Comparison of ENCODE assay signal across 14 mouse cellular contexts in the genomic region with DNA sequence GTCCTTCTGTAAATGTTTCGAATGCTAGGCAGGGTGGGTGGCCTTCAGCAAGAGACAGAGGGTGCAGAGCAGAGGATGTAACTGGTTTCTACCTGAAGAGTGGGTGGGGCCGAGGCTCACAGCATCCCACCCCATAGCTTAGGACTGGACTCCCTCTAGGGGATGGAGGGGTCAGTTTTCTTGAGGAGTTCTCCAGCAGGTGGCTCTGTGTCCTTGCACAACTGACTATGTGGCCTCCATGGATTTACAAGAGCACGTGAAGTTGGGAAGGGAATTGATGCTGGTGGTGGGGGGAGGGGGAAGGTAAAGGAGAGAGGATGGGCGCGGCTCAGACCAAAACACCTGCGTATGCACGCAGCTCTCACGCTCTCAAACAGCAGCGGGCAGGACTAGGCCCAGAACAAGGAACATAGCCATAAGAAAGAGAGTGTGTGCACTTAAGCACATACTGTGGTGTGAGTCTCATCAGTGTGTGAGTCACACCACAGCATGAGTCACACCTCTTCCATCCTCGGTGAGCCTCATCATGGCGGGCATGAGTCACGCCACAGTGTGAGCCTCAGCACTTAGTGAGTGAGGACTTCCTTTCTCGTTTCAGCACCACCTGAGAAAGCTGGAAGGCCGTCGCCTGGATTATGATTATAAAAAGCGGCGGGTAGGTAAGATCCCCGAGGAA. TPM values are rescaled to one million over a fixed set of nuclear protein-coding genes. Genes with fewer than 3 reads are reported as not detected.
A peak's percentile ranks its signal among the peaks of the same experiment; 100 is the strongest.
DNase-seq lines count a peak whose midpoint lies in the region; ATAC-seq and TF ChIP-seq lines count a peak whose summit lies in the region.
"Had no signal": no experiment of that assay in that cellular context is flagged by ENCODE, and none has a peak within 500 bp of the region (broad histone marks: within the 10 kb centered on the region; RNA-seq: fewer than 3 reads in every experiment).

No protein-coding gene starts in this region.

- no peak overlapping the region for H3K27ac ChIP-seq in liver, postnatal 0 days (ENCODE audit: low read depth)
- H3K27ac ChIP-seq in liver, embryonic 12.5 days, result no peak overlapping the region
- H3K27ac ChIP-seq: heart, embryonic 13.5 days; limb, embryonic 12.5 days; macrophage had no signal

- no peak overlapping the region for H3K4me2 ChIP-seq in liver, postnatal 0 days (ENCODE audit: low read depth, low read length)
- H3K4me2 ChIP-seq in liver, embryonic 12.5 days, result no peak overlapping the region
- H3K4me2 ChIP-seq: heart, embryonic 13.5 days; limb, embryonic 12.5 days had no signal

- no peak overlapping the region for H3K9ac ChIP-seq in liver, postnatal 0 days (replicated peaks)
- H3K9ac ChIP-seq in liver, embryonic 12.5 days, result no peak overlapping the region
- H3K9ac ChIP-seq: heart, embryonic 13.5 days; limb, embryonic 12.5 days had no signal

- WGBS in liver, postnatal 0 days (ENCODE audit: insufficient replicate concordance), result 66% methylated on average over 18 of the region's 18 CpGs
- WGBS in liver, embryonic 12.5 days (ENCODE audit: insufficient replicate concordance), result 56% methylated on average over 18 of the region's 18 CpGs

- H3K27me3 ChIP-seq in liver, postnatal 0 days (ENCODE audit: insufficient read depth, low read length), result no peaks in the 10 kb centered on the region
- no peaks in the 10 kb centered on the region for H3K27me3 ChIP-seq in liver, embryonic 12.5 days (replicated peaks)
- H3K27me3 ChIP-seq: limb, embryonic 12.5 days had no signal

- TF ChIP-seq CTCF in liver, postnatal 0 days (IDR thresholded peaks at IDR 0.05; ENCODE audit: low read depth), result 0 out of 2 replicates have a peak, but pooled peaks have one; percentile 17

- no peak overlapping the region for H3K4me3 ChIP-seq in liver, postnatal 0 days (ENCODE audit: low read depth, low read length)
- H3K4me3 ChIP-seq in liver, embryonic 12.5 days, result no peak overlapping the region
- H3K4me3 ChIP-seq: heart, embryonic 13.5 days; limb, embryonic 12.5 days had no signal

- intact Hi-C loops in left cerebral cortex, postnatal 14 days (cut with DNase I), result no loop called here

- TF ChIP-seq EP300 in liver, postnatal 0 days (IDR thresholded peaks at IDR 0.05; ENCODE audit: low read depth), result no peak

- no peaks in the 10 kb centered on the region for H3K4me1 ChIP-seq in liver, postnatal 0 days (ENCODE audit: insufficient read depth)
- H3K4me1 ChIP-seq in liver, embryonic 12.5 days, result no peaks in the 10 kb centered on the region
- H3K4me1 ChIP-seq: limb, embryonic 12.5 days had no signal

- no peaks in the 10 kb centered on the region for H3K9me3 ChIP-seq in liver, postnatal 0 days (ENCODE audit: low read length)
- no peaks in the 10 kb centered on the region for H3K9me3 ChIP-seq in liver, embryonic 12.5 days (replicated peaks)
- H3K9me3 ChIP-seq: heart, embryonic 13.5 days; limb, embryonic 12.5 days had no signal

- no peaks in the 10 kb centered on the region for H3K36me3 ChIP-seq in liver, postnatal 0 days (replicated peaks; ENCODE audit: insufficient read depth, low read length)
- H3K36me3 ChIP-seq in liver, embryonic 12.5 days, result no peaks in the 10 kb centered on the region
- H3K36me3 ChIP-seq: heart, embryonic 13.5 days; limb, embryonic 12.5 days had no signal

- DNase-seq in frontal cortex, adult 2 months (ENCODE audit: extremely low spot score in 1 of 2, low spot score in 1 of 2), result peak; percentile 32 to 53
- no peak for DNase-seq in frontal cortex, postnatal 14 days (ENCODE audit: low spot score in 2 of 2)
- no peak for DNase-seq in liver, postnatal 0 days
- DNase-seq in ES-CJ7 (ENCODE audit: low read depth, low spot score), result peak; percentile 56
- peak; percentile 24 to 53 for DNase-seq in left cerebral cortex, postnatal 14 days (ENCODE audit: low spot score in 2 of 2)
- DNase-seq in MN1 (ENCODE audit: low spot score), result no peak
- DNase-seq: kidney, postnatal 10 days had no signal

- no peak for ATAC-seq in liver, postnatal 0 days
- no peak for ATAC-seq in liver, embryonic 12.5 days
- no peak for ATAC-seq in megakaryocyte progenitor cell, adult 5-6 weeks (replicated peaks; ENCODE audit: poor library complexity)
- ATAC-seq: forebrain, embryonic 14.5 days had no signal

RNA-seq across cellular contexts. Expression of a gene that starts 59.8 kb away (rescaled TPM):
- 0.61 and 0.90 TPM in 2 replicates for polyA plus RNA-seq in frontal cortex, adult 2 months (2012; rRNA removed)
- 0.02 and 0.09 TPM in 2 replicates for polyA plus RNA-seq in liver, postnatal 0 days (2015; fragmentation: Nextera tagmentation; extraction: Ambion mirVana)
- polyA plus RNA-seq in liver, embryonic 12.5 days (2016; fragmentation: Nextera tagmentation; extraction: Ambion mirVana), result 0.25 and 0.62 TPM in 2 replicates
- 1 to 10 TPM; 2.0 to 2.3 TPM for total RNA-seq in left cerebral cortex, postnatal 14 days (2021)
- 0.05 and 0.10 TPM in 2 replicates for total RNA-seq in megakaryocyte progenitor cell, adult 5-6 weeks (2015)
- 0.03 and 0.04 TPM in 2 replicates for total RNA-seq in megakaryocyte progenitor cell, adult 5-6 weeks (2017)
- total RNA-seq: common myeloid progenitor, adult 5-6 weeks had no signal
- polyA plus RNA-seq: macrophage had no signal

Comparison
In these comparisons a context has a peak if more than half of its experiments do, and no peak if none do; other contexts are left out.
1. DNase-seq: peak in frontal cortex, adult 2 months (2 of 2), ES-CJ7 (single experiment) and left cerebral cortex, postnatal 14 days (2 of 2); none in frontal cortex, postnatal 14 days (0 of 2), liver, postnatal 0 days (single experiment) and MN1 (single experiment).